Mouse (Mus musculus) brown adipose tissue, adult 24 weeks (tissue): ENCODE results near the gene Dnaja2. TPM values are rescaled to one million over a fixed set of nuclear protein-coding genes. Genes with fewer than 3 reads are reported as not detected.
A peak's percentile ranks its signal among the peaks of the same experiment; 100 is the strongest.

ENCODE experiments used
- H3K27ac ChIP-seq: fragments of 200-500 bp; replicated peaks from 2 replicates; pipeline ENCODE4 v1.5.1; 2012; ENCODE audit warnings: low read depth, mild to moderate bottlenecking, low read length
- H3K4me1 ChIP-seq: fragments of 200-500 bp; 2 replicates; pipeline ENCODE4 v1.6.1; 2012; ENCODE audit warnings: low read length, mixed read lengths; ENCODE audit not compliant: control insufficient read depth, insufficient read depth, insufficient read length
- H3K4me3 ChIP-seq: fragments of 200-500 bp; 2 replicates; pipeline ENCODE4 v1.5.1; 2012; ENCODE audit warnings: low read depth, mild to moderate bottlenecking, low read length, moderate library complexity; ENCODE audit not compliant: insufficient read depth
- polyA plus RNA-seq: library from polyadenylated mRNA; stranded (reverse); fragments of >200 nt; gene quantifications from 2 replicates; pipeline ENCODE4 v1.2.4, GENCODE M21; 2012; ENCODE audit not compliant: missing spikeins, insufficient read depth, insufficient read length

Dnaja2 gene
- polyA plus RNA-seq, 1 experiment = 80.9 TPM

DNA sequence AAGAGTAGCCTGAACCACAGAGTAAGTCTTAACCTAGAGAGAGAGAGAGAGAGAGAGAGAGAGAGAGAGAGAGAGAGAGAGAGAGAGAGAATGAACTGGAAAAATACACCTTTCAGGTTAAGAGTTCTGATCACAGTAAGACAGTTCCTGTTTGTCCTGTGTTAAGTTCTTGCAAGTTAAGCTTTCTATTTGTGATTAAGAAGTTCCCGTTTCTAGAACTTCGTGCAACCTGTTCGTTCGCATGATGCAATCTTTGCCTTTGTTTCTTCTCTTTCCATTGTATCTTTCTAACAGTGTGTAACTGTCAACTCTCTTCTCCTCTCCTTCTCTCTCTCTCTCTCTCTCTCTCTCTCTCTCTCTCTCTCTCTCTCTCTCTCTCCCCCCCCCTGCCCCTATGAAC lies 15.3 kb upstream of the Dnaja2 start:
- H3K4me1 ChIP-seq = peaks cover 3% of the 10 kb centered on the region
- no peak overlapping the region for H3K4me3 ChIP-seq
- no peak overlapping the region for H3K27ac ChIP-seq

DNA sequence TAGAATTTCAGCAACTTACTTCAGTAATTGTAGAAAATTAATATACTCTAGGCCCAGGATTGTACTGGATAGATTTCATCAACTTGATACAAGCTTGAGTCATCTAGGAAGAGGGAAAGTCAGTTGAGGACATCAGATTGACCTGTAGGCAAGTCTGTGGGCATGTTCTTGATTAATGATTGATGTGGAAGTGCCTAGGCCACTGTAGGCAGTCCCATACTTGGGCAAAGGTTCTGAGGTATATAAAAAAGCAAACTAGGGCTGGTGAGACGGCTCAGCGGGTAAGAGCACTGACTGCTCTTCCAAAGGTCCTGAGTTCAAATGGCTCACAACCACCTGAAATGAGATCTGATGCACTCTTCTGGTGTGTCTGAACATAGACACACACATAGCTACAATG lies 12.7 kb upstream of the Dnaja2 start:
- Histone ChIP-seq H3K4me3 (no peak overlapping the region), H3K4me1 (peaks cover 3% of the 10 kb centered on the region), H3K27ac (no peak overlapping the region)

- Histone ChIP-seq H3K4me3 (no peak overlapping the region), H3K27ac (no peak overlapping the region), H3K4me1 (peaks cover 3% of the 10 kb centered on the region)
Observed at GRCm38 (mm10) chr8:85565186-85565585, 10.0 kb upstream of the Dnaja2 start.

DNA sequence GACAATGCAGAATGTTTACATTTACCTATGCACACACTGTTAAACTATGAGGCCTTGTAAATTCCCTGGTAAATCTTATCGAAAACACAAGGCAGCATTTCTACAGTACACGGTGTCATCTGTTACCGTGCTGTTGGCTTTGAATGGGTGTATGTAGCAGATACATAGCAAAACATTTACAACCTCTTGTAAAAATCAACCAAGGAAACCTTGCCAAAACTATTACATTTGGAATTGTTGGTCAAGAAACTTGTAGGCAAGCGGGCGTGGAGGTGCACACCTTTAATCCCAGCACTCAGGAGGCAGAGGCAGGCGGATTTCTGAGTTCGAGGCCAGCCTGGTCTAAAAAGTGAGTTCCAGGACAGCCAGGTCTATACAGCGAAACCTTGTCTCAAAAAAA lies 8.2 kb upstream of the Dnaja2 start:
- Histone ChIP-seq H3K27ac (no peak overlapping the region), H3K4me1 (peaks cover 3% of the 10 kb centered on the region), H3K4me3 (no peak overlapping the region)

DNA sequence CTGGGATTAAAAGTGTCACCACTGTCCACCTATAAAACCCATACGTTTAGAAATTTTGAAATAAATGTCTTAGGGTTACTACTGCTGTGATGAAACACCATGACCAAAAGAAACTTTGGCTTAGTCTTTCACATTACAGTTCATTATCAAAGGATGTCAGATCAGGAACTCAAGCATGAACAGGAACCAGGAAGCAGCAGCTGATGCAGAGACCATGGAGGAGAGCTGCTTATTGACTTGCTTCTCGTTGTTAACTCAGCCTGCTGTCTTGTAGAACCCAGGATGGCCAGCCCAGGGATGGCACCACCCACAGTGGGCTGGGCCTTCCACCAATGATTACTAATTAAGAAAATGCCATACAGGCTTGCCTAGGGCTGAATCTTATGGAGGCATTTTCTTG lies 4.8 kb upstream of the Dnaja2 start:
- Histone ChIP-seq H3K4me3 (no peak overlapping the region), H3K27ac (no peak overlapping the region), H3K4me1 (no peaks in the 10 kb centered on the region)

DNA sequence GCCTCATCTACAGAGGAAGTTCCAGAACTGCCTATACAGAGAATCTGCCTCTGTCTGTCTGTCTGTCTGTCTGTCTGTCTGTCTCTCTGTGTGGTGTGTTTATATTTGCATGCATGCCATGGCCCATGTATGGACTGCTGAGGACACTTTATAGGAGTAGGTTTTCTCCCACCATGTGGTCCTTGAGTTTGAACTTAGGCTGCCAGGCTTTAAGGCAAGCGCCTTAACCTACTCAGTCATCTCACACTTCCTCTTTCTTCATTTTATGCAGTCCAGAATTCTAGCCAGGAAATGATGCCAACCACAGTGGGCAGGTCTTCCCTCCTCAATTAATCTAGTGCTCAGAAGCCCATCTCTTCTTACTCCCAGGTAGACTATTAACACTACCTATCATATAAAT lies 4.1 kb upstream of the Dnaja2 start:
- H3K4me1 ChIP-seq = no peaks in the 10 kb centered on the region
- H3K27ac ChIP-seq = no peak overlapping the region
- H3K4me3 ChIP-seq = no peak overlapping the region

DNA sequence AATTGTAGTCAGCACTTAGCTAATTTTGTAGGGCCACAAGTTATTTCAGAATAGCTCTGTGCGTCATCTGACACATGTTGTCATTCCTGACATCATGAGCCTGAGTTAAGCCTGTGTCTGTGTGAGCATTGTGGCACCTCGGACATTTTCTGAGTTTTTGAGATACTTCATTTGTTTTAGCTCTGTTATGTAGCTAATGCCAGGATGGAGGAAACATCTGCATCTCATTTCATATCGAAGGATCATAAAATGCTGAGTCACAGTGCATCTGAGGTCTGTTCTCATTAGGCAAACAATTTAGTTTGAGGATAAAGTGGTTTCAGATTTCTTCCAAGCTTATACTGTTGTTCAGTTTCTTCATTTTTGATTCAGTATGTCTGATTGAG lies 2.5 kb upstream of the Dnaja2 start:
- Histone ChIP-seq H3K4me1 (0 out of 2 replicates have a peak, but pooled peaks cover 2% of the 10 kb centered on the region), H3K27ac (peak overlapping the region; percentile 83), H3K4me3 (no peak overlapping the region)

DNA sequence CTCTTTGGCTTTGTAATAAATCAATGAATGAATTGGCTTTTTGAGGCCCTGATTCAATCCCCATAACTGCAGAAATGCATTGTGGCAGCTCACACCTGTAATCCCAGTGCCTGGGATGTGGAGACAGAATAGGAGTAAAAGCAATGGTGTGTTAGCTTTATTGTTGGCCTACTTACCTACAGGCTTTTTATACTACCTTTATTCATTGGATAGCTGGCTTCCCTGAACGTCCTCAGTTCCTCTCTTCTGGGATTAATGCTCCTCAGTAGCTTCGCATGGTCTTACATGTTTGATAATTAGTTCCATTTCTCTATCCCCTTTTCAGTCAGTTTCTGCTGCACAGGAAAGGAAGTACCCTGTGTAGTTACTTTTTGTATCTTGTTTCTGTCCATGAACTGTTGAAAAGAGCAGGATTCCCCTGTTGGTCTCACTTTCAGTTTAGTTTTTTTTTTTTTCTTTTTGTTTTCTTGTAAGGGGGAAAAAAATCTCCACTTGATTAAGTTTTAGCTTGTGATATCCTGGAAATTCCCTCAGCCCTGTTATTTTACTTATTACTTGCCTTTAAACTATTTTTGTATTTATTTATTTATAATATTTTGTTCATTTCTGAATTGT lies 1.9 kb upstream of the Dnaja2 start:
- H3K4me1 ChIP-seq = 0 out of 2 replicates have a peak, but pooled peaks cover 2% of the 10 kb centered on the region
- peak overlapping the region; percentile 64; the same call in 1 of the 2 replicates for H3K27ac ChIP-seq
- H3K4me3 ChIP-seq = no peak overlapping the region

DNA sequence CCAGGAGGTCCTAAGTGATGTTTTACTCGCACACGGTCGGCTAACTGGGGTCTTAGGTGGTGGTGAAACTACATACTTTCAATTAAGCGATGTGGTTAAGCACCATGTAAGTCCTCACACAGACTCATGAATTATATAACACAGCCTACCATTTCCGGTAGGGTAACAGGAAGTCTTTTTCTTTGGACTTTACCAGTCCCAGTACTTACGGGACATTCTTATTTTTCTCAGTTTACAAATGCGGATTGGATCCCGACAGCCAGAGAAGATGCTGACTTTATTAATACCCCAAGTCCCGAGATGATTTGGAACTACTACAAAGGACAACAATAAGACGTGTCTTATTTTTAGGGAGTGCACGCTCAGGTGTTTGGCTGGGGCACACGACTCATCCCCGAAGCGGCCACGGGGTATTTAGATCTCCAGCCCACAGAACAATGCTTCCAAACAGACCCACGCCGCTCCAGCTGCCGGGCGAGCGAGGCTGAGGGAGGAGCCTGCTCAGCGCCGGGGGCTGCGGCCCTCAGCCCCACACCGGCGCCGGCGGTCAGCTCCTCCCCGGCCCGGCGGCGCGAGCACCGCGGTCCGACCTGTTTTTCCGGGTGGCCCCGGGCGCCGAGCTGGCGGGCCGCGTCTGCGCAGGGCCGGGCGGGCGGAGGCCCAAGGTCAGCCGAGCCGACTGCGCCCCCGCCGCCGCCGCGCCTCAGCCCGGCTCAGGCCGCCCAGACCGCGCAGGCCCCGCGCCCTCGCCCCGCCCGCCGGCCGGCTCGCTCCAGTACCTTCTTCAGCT lies 558 bp downstream of the Dnaja2 start:
- Histone ChIP-seq H3K27ac (peak overlapping the region; percentile 97), H3K4me3 (peak overlapping the region; percentile 94), H3K4me1 (0 out of 2 replicates have a peak, but pooled peaks cover 2% of the 10 kb centered on the region)

- Histone ChIP-seq H3K4me3 (no peak overlapping the region), H3K4me1 (0 out of 2 replicates have a peak, but pooled peaks cover 2% of the 10 kb centered on the region), H3K27ac (no peak overlapping the region)
Observed at GRCm38 (mm10) chr8:85551934-85552333, 3.2 kb downstream of the Dnaja2 start.

DNA sequence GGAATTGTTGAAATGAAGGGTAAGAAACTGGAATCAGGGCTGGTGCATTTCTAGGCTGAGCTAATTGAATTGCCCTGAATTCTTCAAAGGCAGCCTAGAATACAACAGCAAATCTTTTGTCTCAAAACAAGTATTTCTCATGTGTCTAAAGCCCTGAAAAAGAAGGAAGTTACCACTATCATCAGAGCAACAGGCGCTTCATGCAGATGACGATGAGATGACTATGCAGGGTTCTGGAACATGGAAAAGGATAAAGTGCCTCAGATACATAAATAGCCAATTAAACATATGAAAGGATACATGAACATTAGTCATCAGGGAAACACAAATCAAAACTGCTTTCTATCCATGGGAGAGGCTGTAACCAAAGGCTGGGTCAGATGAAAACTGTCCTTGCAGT lies 18.8 kb downstream of the Dnaja2 start:
- no peak overlapping the region for H3K27ac ChIP-seq

DNA sequence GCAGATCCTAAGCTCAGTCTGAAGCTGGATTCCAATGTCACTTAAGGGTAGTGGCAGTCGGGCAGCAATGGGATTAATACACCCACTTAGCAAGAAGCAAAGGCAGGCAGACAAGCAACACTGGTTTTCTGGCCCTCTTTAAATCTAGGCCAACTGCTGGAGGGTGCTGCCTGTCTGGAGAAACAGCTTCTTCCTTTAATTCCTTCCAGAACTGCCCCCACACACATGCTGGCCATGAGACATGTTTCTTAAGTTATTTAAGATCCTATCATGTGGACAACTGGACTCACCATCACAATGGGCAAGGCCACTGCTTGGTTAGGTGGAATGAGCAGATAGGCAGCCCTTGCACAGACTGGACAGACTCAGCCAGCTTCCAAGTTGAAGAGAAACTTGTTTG lies 21.0 kb downstream of the Dnaja2 start:
- Histone ChIP-seq H3K4me1 (no peaks in the 10 kb centered on the region), H3K4me3 (no peak overlapping the region), H3K27ac (no peak overlapping the region)

More for the DNA sequence above, 18.8 kb downstream of the Dnaja2 start:
- Histone ChIP-seq H3K4me1 (no peaks in the 10 kb centered on the region), H3K4me3 (no peak overlapping the region)

GRCm38 (mm10) chr8:85533434-85533833 lies 21.7 kb downstream of the Dnaja2 start:
- Histone ChIP-seq H3K4me1 (no peaks in the 10 kb centered on the region), H3K4me3 (no peak overlapping the region), H3K27ac (no peak overlapping the region)

- Histone ChIP-seq H3K4me1 (no peaks in the 10 kb centered on the region), H3K27ac (no peak overlapping the region), H3K4me3 (no peak overlapping the region)
Observed at GRCm38 (mm10) chr8:85532843-85533242, 22.3 kb downstream of the Dnaja2 start.

- Histone ChIP-seq H3K4me3 (no peak overlapping the region), H3K27ac (no peak overlapping the region), H3K4me1 (no peaks in the 10 kb centered on the region)
Observed at GRCm38 (mm10) chr8:85531471-85531870, 23.7 kb downstream of the Dnaja2 start.

- no peak overlapping the region for H3K4me3 ChIP-seq
- no peaks in the 10 kb centered on the region for H3K4me1 ChIP-seq
- H3K27ac ChIP-seq = no peak overlapping the region
Observed at GRCm38 (mm10) chr8:85530717-85531116, 24.4 kb downstream of the Dnaja2 start.
